Mouse (Mus musculus) liver, embryonic 15.5 days (tissue): ENCODE data around the gene Sox15. TPM values are rescaled to one million over a fixed set of nuclear protein-coding genes. Genes with fewer than 3 reads are reported as not detected.
A peak's percentile ranks its signal among the peaks of the same experiment; 100 is the strongest.

Experiments used
- ATAC-seq: fragments of 200-750 bp; cut with Nextera tagmentation; 2 replicates; pipeline ENCODE4 v1.8.0; 2017; ENCODE audit warnings: moderate number of reproducible peaks, mild to moderate bottlenecking, moderate library complexity; ENCODE audit not compliant: insufficient read depth
- H3K27ac ChIP-seq: fragments of 300-500 bp; sonication (generic); replicated peaks from 2 replicates; pipeline ENCODE4 v1.5.1; 2015; ENCODE audit warnings: mild to moderate bottlenecking, inconsistent platforms
- H3K27me3 ChIP-seq: fragments of 300-500 bp; sonication (generic); 2 replicates; pipeline ENCODE4 v1.6.1; 2015; ENCODE audit warnings: mild to moderate bottlenecking, inconsistent platforms
- H3K36me3 ChIP-seq: fragments of 300-500 bp; sonication (generic); replicated peaks from 2 replicates; pipeline ENCODE4 v1.6.1; 2015; ENCODE audit warnings: moderate library complexity, mild to moderate bottlenecking, inconsistent platforms
- H3K4me1 ChIP-seq: fragments of 300-500 bp; sonication (generic); replicated peaks from 2 replicates; pipeline ENCODE4 v1.6.1; 2015; ENCODE audit warnings: inconsistent platforms
- H3K4me2 ChIP-seq: fragments of 300-500 bp; sonication (generic); 2 replicates; pipeline ENCODE4 v1.6.1; 2015; ENCODE audit warnings: moderate library complexity, mild to moderate bottlenecking, inconsistent platforms
- H3K4me3 ChIP-seq: fragments of 300-500 bp; sonication (generic); replicated peaks from 2 replicates; pipeline ENCODE4 v1.5.1; 2015; ENCODE audit warnings: mild to moderate bottlenecking, inconsistent platforms
- H3K9ac ChIP-seq: fragments of 300-500 bp; sonication (generic); 2 replicates; pipeline ENCODE4 v1.6.1; 2015; ENCODE audit warnings: moderate library complexity, mild to moderate bottlenecking, inconsistent platforms
- H3K9me3 ChIP-seq: fragments of 300-500 bp; sonication (generic); replicated peaks from 2 replicates; pipeline ENCODE4 v1.6.1; 2016; ENCODE audit warnings: inconsistent platforms
- WGBS: fragments of 180-500 bp; shearing (Covaris S2); methylation state at CpG from one replicate; pipeline ENCODE4 v1.1.7; 2015; ENCODE audit warnings: mixed read lengths; ENCODE audit not compliant: insufficient replicate concordance; 5-methylcytosine and 5-hydroxymethylcytosine counted together
- polyA plus RNA-seq: library from polyadenylated mRNA; unstranded; fragments of >200 nt; fragmentation: Nextera tagmentation; extraction: Ambion mirVana; gene quantifications from 2 replicates; pipeline ENCODE4 v1.2.1, GENCODE M21; 2015

Gene Sox15
- polyA plus RNA-seq, 1 experiment from 2014 or later = not detected

DNA sequence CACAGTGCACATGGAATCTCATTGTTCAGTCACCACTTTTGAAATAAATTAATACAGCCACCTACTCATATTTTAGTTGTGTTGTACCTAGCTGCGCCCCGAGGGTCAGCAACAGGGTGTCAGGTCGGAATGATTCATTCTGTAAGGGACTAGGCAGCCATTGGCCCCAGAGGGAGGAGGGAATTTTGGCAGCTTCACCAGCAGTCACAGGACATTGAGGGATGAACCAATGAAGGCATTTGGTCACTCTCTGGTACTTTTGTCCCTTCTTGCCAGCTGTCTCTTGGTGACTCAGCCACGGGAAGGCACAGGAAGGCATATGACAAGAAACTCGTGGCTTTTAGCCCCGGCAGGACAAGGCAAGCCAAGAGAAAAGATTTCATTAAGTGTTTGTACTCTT, 8.7 kb downstream of the Sox15 start:
- Histone ChIP-seq H3K4me1 (peaks cover 49% of the 10 kb centered on the region), H3K4me2 (peak overlapping the region; percentile 81), H3K9me3 (no peaks in the 10 kb centered on the region), H3K36me3 (peaks cover 64% of the 10 kb centered on the region), H3K9ac (no peak overlapping the region), H3K27ac (peak overlapping the region; percentile 94), H3K4me3 (no peak overlapping the region), H3K27me3 (no peaks in the 10 kb centered on the region)
- WGBS = 59% methylated on average over 6 of the region's 6 CpGs
- no peak for ATAC-seq

DNA sequence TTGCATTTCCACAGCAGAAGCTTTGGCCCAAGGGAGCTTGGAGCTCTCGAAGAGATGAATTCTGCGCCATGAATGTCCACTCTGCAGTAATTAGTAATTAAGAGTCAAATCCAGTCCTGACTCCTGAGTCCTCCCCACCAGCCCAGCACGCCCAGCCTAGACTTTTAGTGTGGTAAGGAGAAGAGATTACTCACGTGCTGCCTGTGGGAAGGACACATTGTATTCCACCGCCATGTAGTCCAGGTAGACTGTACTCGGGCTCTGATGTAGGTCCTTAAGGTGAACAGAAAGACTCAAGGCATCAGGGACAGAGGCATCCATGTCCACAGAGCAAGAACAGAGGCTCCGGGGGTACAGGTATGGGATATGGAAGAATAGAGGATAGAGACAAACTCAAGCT, 9.7 kb downstream of the Sox15 start:
- no peaks in the 10 kb centered on the region for H3K9me3 ChIP-seq
- H3K27ac ChIP-seq = peak overlapping the region; percentile 94
- 83% methylated on average over 7 of the region's 7 CpGs for WGBS
- ATAC-seq = no peak
- peaks cover 67% of the 10 kb centered on the region for H3K36me3 ChIP-seq
- peaks cover 60% of the 10 kb centered on the region for H3K4me1 ChIP-seq
- H3K9ac ChIP-seq = no peak overlapping the region
- H3K4me3 ChIP-seq = no peak overlapping the region
- no peaks in the 10 kb centered on the region for H3K27me3 ChIP-seq
- no peak overlapping the region for H3K4me2 ChIP-seq

DNA sequence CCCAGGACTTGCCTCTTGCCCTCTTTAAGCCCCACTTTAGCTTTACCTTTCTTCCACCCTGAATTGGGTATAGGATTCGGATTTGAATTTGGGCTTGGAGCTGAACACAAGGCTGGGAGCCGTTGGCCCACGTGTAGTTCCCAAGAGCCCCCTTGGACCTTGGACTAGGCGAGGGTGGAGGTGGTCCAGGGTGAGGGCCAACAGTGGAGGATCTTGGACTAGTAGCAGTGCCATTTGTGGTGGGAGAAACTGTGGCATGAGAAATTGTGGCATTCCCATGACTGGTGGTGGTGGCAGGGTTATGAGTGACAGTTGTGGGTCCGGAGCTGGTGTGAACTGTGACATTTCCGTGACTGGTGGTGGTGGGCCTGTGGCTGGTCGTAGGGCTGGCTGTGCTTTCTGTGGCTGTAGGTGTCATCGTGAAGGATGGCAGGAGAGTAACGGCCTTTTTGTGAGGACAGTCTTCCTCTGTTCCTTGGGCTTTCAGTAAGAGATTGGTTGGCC, 10.4 kb downstream of the Sox15 start:
- 68% methylated on average over 9 of the region's 9 CpGs for WGBS
- Histone ChIP-seq H3K27ac (peak overlapping the region; percentile 48), H3K9ac (no peak overlapping the region), H3K4me3 (peak overlapping the region; percentile 9; the same call in 1 of the 2 replicates), H3K9me3 (no peaks in the 10 kb centered on the region), H3K4me1 (peaks cover 62% of the 10 kb centered on the region), H3K27me3 (no peaks in the 10 kb centered on the region), H3K36me3 (peaks cover 67% of the 10 kb centered on the region), H3K4me2 (peak overlapping the region; percentile 8; the same call in 1 of the 2 replicates)
- no peak for ATAC-seq

- H3K27ac ChIP-seq = peak within 1 kb of the TSS; percentile 48
- 20% methylated on average over 7 of the region's 7 CpGs for WGBS
- H3K4me1 ChIP-seq = peaks cover 62% of the 10 kb centered on the region
- no peaks in the 10 kb centered on the region for H3K27me3 ChIP-seq
- H3K9ac ChIP-seq = no peak within 1 kb of the TSS
- peaks cover 71% of the 10 kb centered on the region for H3K36me3 ChIP-seq
- no peak for ATAC-seq
- H3K4me2 ChIP-seq = peak within 1 kb of the TSS; percentile 8; the same call in 1 of the 2 replicates
- H3K9me3 ChIP-seq = no peaks in the 10 kb centered on the region
- peak within 1 kb of the TSS; percentile 9; the same call in 1 of the 2 replicates for H3K4me3 ChIP-seq
These were observed 11.0 kb downstream of the Sox15 start, which contains the start of gene Cd68 for GRCm38 (mm10) chr11:69665961-69666664. Gene Cd68 (minus strand): TSS chr11:69666153.

GRCm38 (mm10) chr11:69666665-69667005, 11.5 kb downstream of the Sox15 start:
- H3K9ac ChIP-seq = no peak overlapping the region
- peak overlapping the region; percentile 48; the same call in 1 of the 2 replicates for H3K27ac ChIP-seq
- no peaks in the 10 kb centered on the region for H3K27me3 ChIP-seq
- no peak for ATAC-seq
- peaks cover 59% of the 10 kb centered on the region for H3K4me1 ChIP-seq
- no peak overlapping the region for H3K4me2 ChIP-seq
- WGBS = 79% methylated on average over 3 of the region's 3 CpGs
- H3K36me3 ChIP-seq = peaks cover 71% of the 10 kb centered on the region
- no peak overlapping the region for H3K4me3 ChIP-seq
- H3K9me3 ChIP-seq = no peaks in the 10 kb centered on the region

DNA sequence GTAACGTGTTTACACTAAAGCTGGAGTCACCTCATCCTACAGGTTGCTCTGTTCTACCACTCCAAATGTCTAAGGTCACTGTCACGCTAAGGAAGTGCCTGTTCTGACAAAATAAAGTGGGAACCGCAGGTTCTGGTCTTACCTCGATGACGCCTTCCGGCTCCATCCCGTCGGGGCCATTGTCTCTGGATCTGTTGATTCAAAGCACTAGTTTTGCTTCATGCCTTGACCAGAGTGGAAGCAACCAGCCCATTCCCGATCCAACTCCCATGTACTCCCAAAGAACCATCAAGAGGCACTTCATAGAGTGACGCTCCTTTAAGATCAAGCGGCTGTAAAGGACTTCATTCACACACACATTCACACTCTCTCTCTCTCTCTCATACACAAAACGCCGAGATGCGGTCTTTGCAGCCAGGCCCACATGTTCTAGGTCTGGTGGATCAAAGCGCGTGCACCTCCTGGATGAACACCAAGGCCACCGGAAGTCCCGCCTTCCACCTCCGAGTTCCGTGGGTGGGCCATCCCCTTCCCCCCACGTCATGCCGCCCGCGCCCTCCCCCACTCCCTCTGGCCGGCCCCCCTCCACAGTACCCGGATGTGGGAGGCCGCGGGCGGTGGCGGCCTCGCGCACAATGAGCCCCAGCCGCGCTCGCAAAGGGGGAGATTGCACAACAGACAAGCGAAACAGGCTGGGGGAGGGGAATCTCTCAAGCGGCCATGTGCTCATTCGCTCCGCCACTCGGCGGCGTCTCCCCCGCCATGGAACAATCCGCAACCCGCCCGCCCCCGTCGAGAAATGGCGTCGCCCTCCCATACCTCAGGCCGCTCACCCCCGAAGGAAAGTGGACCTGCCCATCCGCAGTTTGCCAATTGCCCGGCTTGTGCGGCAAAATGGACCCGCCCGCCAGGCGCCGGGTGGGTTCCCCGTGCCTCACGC, 15.9 kb downstream of the Sox15 start:
- peaks cover 84% of the 10 kb centered on the region for H3K36me3 ChIP-seq
- H3K27ac ChIP-seq = peak overlapping the region; percentile 96
- peak overlapping the region; percentile 90 for H3K4me3 ChIP-seq
- ATAC-seq = peak; percentile 58
- H3K9me3 ChIP-seq = no peaks in the 10 kb centered on the region
- under 1% methylated on average over 61 of the region's 61 CpGs for WGBS
- H3K4me1 ChIP-seq = peaks cover 50% of the 10 kb centered on the region
- peak overlapping the region; percentile 79 for H3K4me2 ChIP-seq
- peak overlapping the region; percentile 92 for H3K9ac ChIP-seq
- no peaks in the 10 kb centered on the region for H3K27me3 ChIP-seq

GRCm38 (mm10) chr11:69671726-69672124, 16.6 kb downstream of the Sox15 start:
- under 1% methylated on average over 43 of the region's 43 CpGs for WGBS

GRCm38 (mm10) chr11:69672211-69672706, 17.1 kb downstream of the Sox15 start, which contains the start of gene Eif4a1:
Gene Eif4a1 (minus strand): TSS chr11:69672423.
- peak; percentile 96 for ATAC-seq
- Histone ChIP-seq H3K4me2 (peak within 1 kb of the TSS; percentile 79), H3K27ac (peak within 1 kb of the TSS; percentile 96), H3K4me3 (peak within 1 kb of the TSS; percentile 90), H3K27me3 (no peaks in the 10 kb centered on the region), H3K9ac (peak within 1 kb of the TSS; percentile 92), H3K4me1 (peaks cover 44% of the 10 kb centered on the region), H3K9me3 (no peaks in the 10 kb centered on the region), H3K36me3 (peaks cover 84% of the 10 kb centered on the region)
- WGBS = under 1% methylated on average over 36 of the region's 36 CpGs

More at GRCm38 (mm10) chr11:69671726-69672124, 16.6 kb downstream of the Sox15 start:
- H3K4me2 ChIP-seq = peak overlapping the region; percentile 79
- H3K27me3 ChIP-seq = no peaks in the 10 kb centered on the region
- no peaks in the 10 kb centered on the region for H3K9me3 ChIP-seq
- peak overlapping the region; percentile 92 for H3K9ac ChIP-seq
- ATAC-seq = peak; percentile 3; the same call in 1 of the 2 replicates
- H3K27ac ChIP-seq = peak overlapping the region; percentile 96
- H3K4me3 ChIP-seq = peak overlapping the region; percentile 90
- H3K4me1 ChIP-seq = peaks cover 44% of the 10 kb centered on the region
- H3K36me3 ChIP-seq = peaks cover 84% of the 10 kb centered on the region

GRCm38 (mm10) chr11:69679144-69679543, 24.0 kb downstream of the Sox15 start:
- Histone ChIP-seq H3K9ac (no peak overlapping the region), H3K36me3 (peaks cover 61% of the 10 kb centered on the region), H3K4me1 (peaks cover 54% of the 10 kb centered on the region), H3K27me3 (no peaks in the 10 kb centered on the region), H3K4me2 (no peak overlapping the region), H3K27ac (no peak overlapping the region), H3K9me3 (no peaks in the 10 kb centered on the region), H3K4me3 (no peak overlapping the region)
- WGBS = 83% methylated on average over 2 of the region's 2 CpGs
- ATAC-seq = no peak

DNA sequence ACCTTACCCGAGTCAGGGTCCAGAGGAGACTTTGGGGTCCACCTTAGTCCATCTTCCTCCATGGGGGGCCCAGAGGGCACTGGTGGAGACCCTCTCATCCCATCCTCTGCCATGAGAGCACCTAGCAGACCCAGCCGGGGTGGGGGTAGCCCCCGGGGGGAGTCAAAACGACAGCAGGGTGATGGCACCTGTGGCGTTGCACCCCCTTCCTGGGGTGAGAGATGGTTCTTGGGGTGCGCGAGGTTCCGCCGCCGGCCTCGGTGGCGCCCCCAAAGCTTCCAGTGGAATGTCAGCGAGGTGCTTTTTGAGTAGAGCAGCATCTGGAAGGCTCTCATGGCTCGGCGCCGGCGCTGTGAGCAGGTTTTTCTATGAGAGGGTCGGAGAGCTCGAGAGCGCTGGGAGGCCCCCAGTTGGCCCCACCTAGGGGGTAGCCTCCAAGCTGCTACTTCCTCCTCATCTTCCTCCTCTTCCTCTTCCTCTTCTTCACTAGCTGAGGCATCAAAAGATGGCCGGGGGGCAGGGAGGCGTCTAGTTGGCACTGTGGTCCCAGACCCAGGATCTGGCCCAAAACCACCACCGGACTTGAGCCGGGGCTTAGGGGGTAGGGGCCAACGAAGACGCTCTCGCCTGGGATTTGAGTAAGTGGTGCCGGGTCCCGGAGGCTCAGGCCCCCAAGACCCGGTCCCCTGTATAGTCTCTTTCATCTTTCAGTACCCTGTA, 25.2 kb downstream of the Sox15 start:
- Histone ChIP-seq H3K27ac (peak overlapping the region; percentile 93; the same call in 1 of the 2 replicates), H3K4me1 (peaks cover 56% of the 10 kb centered on the region), H3K9me3 (no peaks in the 10 kb centered on the region), H3K4me2 (peak overlapping the region; percentile 88), H3K4me3 (peak overlapping the region; percentile 86), H3K9ac (no peak overlapping the region; the same call in 1 of the 2 replicates), H3K27me3 (no peaks in the 10 kb centered on the region), H3K36me3 (peaks cover 50% of the 10 kb centered on the region)
- 82% methylated on average over 30 of the region's 30 CpGs for WGBS
- ATAC-seq = no peak
